Mouse (Mus musculus) heart, embryonic 15.5 days (tissue): ENCODE measurements around the gene Wdr5. TPM values are rescaled to one million over a fixed set of nuclear protein-coding genes. Genes with fewer than 3 reads are reported as not detected.
A peak's percentile ranks its signal among the peaks of the same experiment; 100 is the strongest.
"Not testable (repeated sequence)": the region's sequence is repeated elsewhere in the genome, so short reads cannot be mapped to it uniquely, and the experiment has no call there.

ENCODE experiments used
- ATAC-seq: fragments of 200-750 bp; cut with Nextera tagmentation; replicated peaks from 2 replicates; pipeline ENCODE4 v1.8.0; 2017; ENCODE audit warnings: low read depth, moderate TSS enrichment; ENCODE audit not compliant: insufficient number of reproducible peaks, insufficient read depth, low FRiP score
- H3K27ac ChIP-seq: fragments of 300-500 bp; sonication (generic); 2 replicates; pipeline ENCODE4 v1.5.1; 2015; ENCODE audit warnings: mild to moderate bottlenecking, inconsistent platforms
- H3K27me3 ChIP-seq: fragments of 300-500 bp; sonication (generic); 2 replicates; pipeline ENCODE4 v1.6.1; 2015; ENCODE audit warnings: inconsistent platforms
- H3K36me3 ChIP-seq: fragments of 300-500 bp; sonication (generic); 2 replicates; pipeline ENCODE4 v1.6.1; 2015; ENCODE audit warnings: mild to moderate bottlenecking, inconsistent platforms
- H3K4me1 ChIP-seq: fragments of 300-500 bp; sonication (generic); replicated peaks from 2 replicates; pipeline ENCODE4 v1.6.1; 2015; ENCODE audit warnings: inconsistent platforms
- H3K4me2 ChIP-seq: fragments of 300-500 bp; sonication (generic); 2 replicates; pipeline ENCODE4 v1.6.1; 2015; ENCODE audit warnings: inconsistent platforms, mild to moderate bottlenecking, moderate library complexity
- H3K4me3 ChIP-seq: fragments of 300-500 bp; sonication (generic); 2 replicates; pipeline ENCODE4 v1.5.1; 2015; ENCODE audit warnings: mild to moderate bottlenecking, inconsistent platforms
- H3K9ac ChIP-seq: fragments of 300-500 bp; sonication (generic); 2 replicates; pipeline ENCODE4 v1.6.1; 2015; ENCODE audit warnings: mild to moderate bottlenecking, inconsistent platforms
- H3K9me3 ChIP-seq: fragments of 300-500 bp; sonication (generic); replicated peaks from 2 replicates; pipeline ENCODE4 v1.6.1; 2016; ENCODE audit warnings: inconsistent platforms
- WGBS: fragments of 180-500 bp; shearing (Covaris S2); methylation state at CpG from one replicate; pipeline ENCODE4 v1.1.7; 2015; ENCODE audit warnings: mixed read lengths; 5-methylcytosine and 5-hydroxymethylcytosine counted together
- polyA plus RNA-seq: library from polyadenylated mRNA; unstranded; fragments of >200 nt; fragmentation: Nextera tagmentation; extraction: Ambion mirVana; gene quantifications from 2 replicates; pipeline ENCODE4 v1.2.1, GENCODE M21; 2015

Gene Wdr5
- polyA plus RNA-seq, 1 experiment from 2014 or later = 26.7 TPM

- H3K4me2 ChIP-seq = peak overlapping the region; percentile 41
- H3K9ac ChIP-seq = no peak overlapping the region
- peak overlapping the region; percentile 90 for H3K27ac ChIP-seq
- H3K9me3 ChIP-seq = no peaks in the 10 kb centered on the region
- peaks cover 22% of the 10 kb centered on the region for H3K36me3 ChIP-seq
- no peak for ATAC-seq
- WGBS = 22% methylated on average over 5 of the region's 5 CpGs
- peaks cover 17% of the 10 kb centered on the region for H3K4me1 ChIP-seq
- H3K27me3 ChIP-seq = no peaks in the 10 kb centered on the region
- H3K4me3 ChIP-seq = peak overlapping the region; percentile 52; the same call in 1 of the 2 replicates
Observed at GRCm38 (mm10) chr2:27539336-27539735, 24.4 kb downstream of the Wdr5 start.

- peaks cover 16% of the 10 kb centered on the region for H3K36me3 ChIP-seq
- under 1% methylated on average over 46 of the region's 46 CpGs for WGBS
- H3K4me3 ChIP-seq = peak overlapping the region; percentile 52
- ATAC-seq = peak; percentile 98
- peak overlapping the region; percentile 90 for H3K27ac ChIP-seq
- no peaks in the 10 kb centered on the region for H3K9me3 ChIP-seq
- peaks cover 17% of the 10 kb centered on the region for H3K4me1 ChIP-seq
- peak overlapping the region; percentile 55 for H3K9ac ChIP-seq
- H3K4me2 ChIP-seq = peak overlapping the region; percentile 67
- no peaks in the 10 kb centered on the region for H3K27me3 ChIP-seq
Observed at GRCm38 (mm10) chr2:27539772-27540514, 25.0 kb downstream of the Wdr5 start.

GRCm38 (mm10) chr2:27540515-27540836 is 25.5 kb downstream of the Wdr5 start:
- no peaks in the 10 kb centered on the region for H3K27me3 ChIP-seq
- H3K27ac ChIP-seq = peak overlapping the region; percentile 90
- H3K4me1 ChIP-seq = peaks cover 17% of the 10 kb centered on the region
- H3K36me3 ChIP-seq = peaks cover 11% of the 10 kb centered on the region; the same call in 1 of the 2 replicates
- H3K9me3 ChIP-seq = no peaks in the 10 kb centered on the region
- WGBS = 20% methylated on average over 10 of the region's 10 CpGs
- peak overlapping the region; percentile 67 for H3K4me2 ChIP-seq
- peak overlapping the region; percentile 52 for H3K4me3 ChIP-seq
- peak overlapping the region; percentile 55 for H3K9ac ChIP-seq
- no peak for ATAC-seq

DNA sequence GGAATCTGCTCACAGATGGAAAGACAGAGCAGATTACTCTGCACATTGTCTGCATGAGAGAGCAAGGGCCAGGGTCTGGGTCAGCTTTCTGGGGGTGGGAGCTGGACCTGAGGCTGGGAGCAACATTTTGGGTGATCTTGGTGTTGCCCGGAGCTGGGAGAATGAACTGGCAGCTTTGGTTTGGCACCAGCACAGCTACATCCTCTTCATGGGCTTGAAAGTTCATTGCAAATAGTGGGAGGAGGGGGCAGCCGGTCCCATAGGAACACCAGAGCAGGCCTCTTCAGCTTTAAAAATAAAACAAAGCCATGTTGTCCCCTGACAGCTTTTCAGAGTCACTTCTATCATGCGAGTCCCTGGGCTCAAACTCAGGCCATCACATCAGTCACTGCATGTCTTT is 26.3 kb downstream of the Wdr5 start:
- peak overlapping the region; percentile 90; the same call in 1 of the 2 replicates for H3K27ac ChIP-seq

DNA sequence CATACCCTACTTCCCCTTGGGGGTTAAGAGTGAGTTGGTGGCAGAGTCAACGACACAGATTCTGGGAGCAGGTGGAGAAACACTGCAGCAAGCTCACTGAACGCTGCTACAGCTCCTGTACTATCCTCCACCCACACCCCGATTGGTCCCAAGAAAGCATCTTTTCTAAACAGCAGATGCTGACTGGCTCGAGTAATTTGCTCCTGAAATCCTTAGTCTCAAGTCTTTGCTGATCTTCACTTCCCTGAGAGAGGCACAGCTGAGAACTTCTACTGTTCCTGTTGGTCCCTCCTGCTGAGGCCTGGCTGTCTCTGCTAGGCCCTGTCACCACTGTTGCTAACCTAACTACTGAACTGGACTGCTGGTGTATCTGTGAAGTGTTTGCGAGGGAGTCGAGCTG is 29.7 kb downstream of the Wdr5 start:
- no peaks in the 10 kb centered on the region for H3K27me3 ChIP-seq
- WGBS = 83% methylated on average over 6 of the region's 6 CpGs

More for the DNA sequence above, 26.3 kb downstream of the Wdr5 start:
- H3K36me3 ChIP-seq = peaks cover 4% of the 10 kb centered on the region; the same call in 1 of the 2 replicates
- ATAC-seq = no peak
- H3K9ac ChIP-seq = no peak overlapping the region
- 76% methylated on average over 3 of the region's 3 CpGs for WGBS
- H3K9me3 ChIP-seq = no peaks in the 10 kb centered on the region
- H3K4me3 ChIP-seq = 0 out of 2 replicates have a peak overlapping the region, but pooled peaks have one; percentile 52
- no peaks in the 10 kb centered on the region for H3K27me3 ChIP-seq
- H3K4me1 ChIP-seq = peaks cover 17% of the 10 kb centered on the region
- peak overlapping the region; percentile 67 for H3K4me2 ChIP-seq

GRCm38 (mm10) chr2:27545517-27545916 is 30.6 kb downstream of the Wdr5 start:
- H3K9ac ChIP-seq, H3K9me3 ChIP-seq, H3K27me3 ChIP-seq, H3K27ac ChIP-seq, H3K36me3 ChIP-seq, H3K4me3 ChIP-seq, H3K4me2 ChIP-seq, ATAC-seq: not testable (repeated sequence)
- 63% methylated on average over 3 of the region's 3 CpGs for WGBS
- H3K4me1 ChIP-seq = peaks cover 11% of the 10 kb centered on the region

More for the DNA sequence above, 29.7 kb downstream of the Wdr5 start:
- Histone ChIP-seq H3K4me2 (no peak overlapping the region), H3K4me3 (no peak overlapping the region), H3K36me3 (no peaks in the 10 kb centered on the region), H3K9ac (no peak overlapping the region), H3K9me3 (0 out of 2 replicates have a peak, but pooled peaks cover 3% of the 10 kb centered on the region), H3K27ac (no peak overlapping the region), H3K4me1 (peaks cover 13% of the 10 kb centered on the region)
- no peak for ATAC-seq

DNA sequence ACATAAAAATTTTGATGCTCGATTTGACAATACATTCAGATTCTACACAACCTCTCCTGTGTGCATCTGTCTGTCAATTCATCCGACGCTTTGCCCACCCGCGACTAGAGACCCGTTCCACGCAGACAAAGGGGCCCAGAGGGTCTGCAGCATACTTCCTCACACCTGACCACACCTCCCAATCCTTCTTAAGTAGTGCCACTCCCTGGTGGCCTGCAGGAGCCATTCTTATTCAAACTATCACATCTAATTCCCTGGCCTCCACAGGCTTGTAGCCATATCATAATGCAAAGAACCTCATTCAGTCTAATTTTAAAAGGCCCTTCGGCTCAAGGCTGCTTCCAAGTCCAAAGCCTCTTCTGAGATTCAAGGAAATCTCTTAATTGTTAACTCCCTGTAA is 31.1 kb downstream of the Wdr5 start:
- not testable (repeated sequence) for H3K27me3 ChIP-seq, H3K4me1 ChIP-seq, H3K9ac ChIP-seq, ATAC-seq, H3K36me3 ChIP-seq, H3K9me3 ChIP-seq, H3K4me3 ChIP-seq, H3K4me2 ChIP-seq, H3K27ac ChIP-seq
- 89% methylated on average over 8 of the region's 8 CpGs for WGBS

GRCm38 (mm10) chr2:27547326-27547725 is 32.4 kb downstream of the Wdr5 start:
- Histone ChIP-seq H3K36me3 (no peaks in the 10 kb centered on the region), H3K4me3 (no peak overlapping the region), H3K4me2 (no peak overlapping the region), H3K9me3 (0 out of 2 replicates have a peak, but pooled peaks cover 3% of the 10 kb centered on the region), H3K9ac (no peak overlapping the region), H3K27ac (no peak overlapping the region), H3K4me1 (no peaks in the 10 kb centered on the region), H3K27me3 (no peaks in the 10 kb centered on the region)
- 54% methylated on average over 1 of the region's 1 CpGs for WGBS
- ATAC-seq = no peak

DNA sequence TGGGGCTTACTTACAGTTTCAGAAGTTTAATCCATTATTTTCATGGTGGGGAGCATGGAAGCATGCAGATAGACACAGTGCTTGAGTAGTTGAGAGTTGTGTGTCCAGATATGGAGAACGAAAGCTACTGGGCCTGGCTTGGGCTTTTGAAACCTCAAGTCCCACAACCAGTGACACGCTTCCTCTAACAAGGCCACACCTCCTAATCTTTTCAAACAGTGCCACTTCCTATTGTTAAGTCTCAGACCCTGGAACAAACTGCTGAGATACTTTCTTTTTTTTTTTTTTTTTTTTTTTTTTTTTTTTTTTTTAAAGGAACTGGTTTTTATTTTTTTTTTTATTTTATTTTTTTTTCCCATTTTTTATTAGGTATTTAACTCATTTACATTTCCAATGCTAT is 33.0 kb downstream of the Wdr5 start:
- H3K27me3 ChIP-seq = no peaks in the 10 kb centered on the region
- no peak for ATAC-seq
- 93% methylated on average over 2 of the region's 2 CpGs for WGBS

DNA sequence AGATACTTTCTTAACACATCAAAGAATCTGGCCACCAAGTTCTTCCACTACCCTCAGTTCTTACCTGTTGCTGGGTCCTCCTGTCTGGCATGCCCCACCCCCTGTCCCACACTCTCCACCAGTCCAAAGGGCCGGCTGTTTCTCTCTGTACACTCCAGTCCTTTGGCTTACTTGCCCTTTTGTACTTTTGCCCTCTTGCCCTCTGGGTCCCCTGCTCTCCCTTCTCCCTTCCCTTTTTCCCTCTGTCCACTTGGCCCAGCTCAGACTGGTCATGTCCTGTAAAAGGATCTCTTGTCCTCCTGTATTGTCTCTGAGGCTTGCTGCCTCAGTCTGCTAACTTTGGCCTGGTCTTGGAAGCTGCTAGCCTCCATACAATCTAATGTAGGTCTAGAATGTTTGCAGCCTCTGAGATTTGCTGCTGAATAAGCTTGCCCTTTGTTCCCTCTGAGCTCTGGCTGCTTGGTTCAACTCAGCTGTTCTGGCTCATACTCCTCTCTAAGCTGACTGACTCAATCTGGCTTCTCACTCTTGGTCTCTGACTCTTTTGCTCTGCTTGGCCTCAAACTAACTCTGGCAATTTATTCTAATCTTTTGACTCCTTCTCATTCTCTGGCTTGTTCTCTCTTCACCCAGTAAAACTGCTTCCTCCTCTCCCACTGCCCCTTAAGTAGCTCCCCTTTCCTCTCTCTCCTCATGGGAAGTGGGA is 33.9 kb downstream of the Wdr5 start:
- Histone ChIP-seq H3K27ac (no peak overlapping the region), H3K36me3 (no peaks in the 10 kb centered on the region), H3K4me1 (peaks cover 5% of the 10 kb centered on the region), H3K4me2 (no peak overlapping the region), H3K9me3 (0 out of 2 replicates have a peak, but pooled peaks cover 3% of the 10 kb centered on the region), H3K4me3 (no peak overlapping the region), H3K27me3 (no peaks in the 10 kb centered on the region), H3K9ac (no peak overlapping the region)
- ATAC-seq = no peak
- whole genome bisulfite sequencing = 75% methylated on average over 1 of the region's 1 CpGs

More for the DNA sequence above, 33.0 kb downstream of the Wdr5 start:
- H3K27ac ChIP-seq = no peak overlapping the region
- H3K9ac ChIP-seq = no peak overlapping the region
- H3K4me1 ChIP-seq = peaks cover 3% of the 10 kb centered on the region
- no peaks in the 10 kb centered on the region for H3K36me3 ChIP-seq
- no peak overlapping the region for H3K4me3 ChIP-seq
- 0 out of 2 replicates have a peak, but pooled peaks cover 3% of the 10 kb centered on the region for H3K9me3 ChIP-seq
- no peak overlapping the region for H3K4me2 ChIP-seq

DNA sequence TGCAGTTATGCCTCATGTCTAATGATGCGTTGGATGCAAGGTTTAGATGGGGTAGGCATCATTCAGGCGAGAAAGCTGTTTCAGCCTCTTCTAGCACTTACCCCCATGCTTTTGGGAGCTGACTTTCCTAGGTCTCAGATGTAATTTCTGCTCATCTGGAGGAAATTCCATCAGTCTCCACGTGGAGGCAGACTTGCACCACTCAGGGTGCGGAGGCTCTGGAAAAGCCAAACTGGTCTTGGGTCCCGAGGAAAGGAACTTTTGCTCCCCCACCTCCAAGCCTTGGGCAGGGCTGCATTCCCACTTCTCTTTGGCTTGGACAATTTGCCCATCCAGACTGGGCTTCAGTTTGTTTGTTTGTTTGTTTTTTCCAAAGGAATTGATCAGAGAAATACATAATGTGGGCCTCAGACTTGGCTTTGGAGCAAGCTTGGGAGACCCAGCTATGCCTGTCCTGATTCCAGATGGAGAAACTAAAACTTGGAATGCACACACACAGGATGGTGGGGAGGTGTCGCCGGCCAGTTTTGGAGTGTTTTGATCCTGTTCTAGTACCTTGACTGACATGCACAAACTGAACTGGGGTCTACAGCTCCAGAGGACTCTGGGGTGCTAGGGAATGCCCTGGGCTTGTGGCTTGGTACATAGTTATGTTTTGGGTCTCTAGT is 37.8 kb downstream of the Wdr5 start:
- no peaks in the 10 kb centered on the region for H3K36me3 ChIP-seq
- no peak overlapping the region for H3K9ac ChIP-seq
- no peak overlapping the region for H3K4me2 ChIP-seq
- WGBS = 11% methylated on average over 7 of the region's 7 CpGs
- H3K9me3 ChIP-seq = 0 out of 2 replicates have a peak, but pooled peaks cover 3% of the 10 kb centered on the region
- H3K4me3 ChIP-seq = no peak overlapping the region
- no peak overlapping the region for H3K27ac ChIP-seq
- peaks cover 11% of the 10 kb centered on the region for H3K4me1 ChIP-seq
- ATAC-seq = no peak
- peaks cover 4% of the 10 kb centered on the region; the same call in 1 of the 2 replicates for H3K27me3 ChIP-seq
